Mouse (Mus musculus): Measurements from ENCODE around the gene Sytl3. TPM values are rescaled to one million over a fixed set of nuclear protein-coding genes. Genes with fewer than 3 reads are reported as not detected.

Gene Sytl3
- polyA plus RNA-seq, 1 experiment from 2014 or later, result 0.47 TPM

GRCm38 (mm10) chr17:6744871-6745270, 86.0 kb downstream of the Sytl3 start:
- H3K36me3 ChIP-seq (ENCODE audit: control insufficient read depth, insufficient read depth, low read length), result peaks cover 30% of the 10 kb centered on the region
- H3K4me1 ChIP-seq (replicated peaks; ENCODE audit: control insufficient read depth, insufficient read depth, low read length), result peaks cover 20% of the 10 kb centered on the region
- no peaks in the 10 kb centered on the region for H3K9me3 ChIP-seq (ENCODE audit: control insufficient read depth, low read length)
- H3K27ac ChIP-seq (ENCODE audit: low read depth), result no peak overlapping the region
- no peaks in the 10 kb centered on the region for H3K27me3 ChIP-seq (replicated peaks; ENCODE audit: control insufficient read depth, insufficient read depth, low read length)
- H3K9ac ChIP-seq (ENCODE audit: low read length), result no peak overlapping the region
- no peak overlapping the region for H3K4me2 ChIP-seq (ENCODE audit: low read length)
- H3K4me3 ChIP-seq (ENCODE audit: low read depth, low read length), result no peak overlapping the region
- ATAC-seq (replicated peaks; ENCODE audit: low FRiP score, low TSS enrichment, low read depth), result no peak
- DNase-seq (ENCODE audit: low spot score), result no peak
- WGBS, result 92% methylated on average over 14 of the region's 14 CpGs

DNA sequence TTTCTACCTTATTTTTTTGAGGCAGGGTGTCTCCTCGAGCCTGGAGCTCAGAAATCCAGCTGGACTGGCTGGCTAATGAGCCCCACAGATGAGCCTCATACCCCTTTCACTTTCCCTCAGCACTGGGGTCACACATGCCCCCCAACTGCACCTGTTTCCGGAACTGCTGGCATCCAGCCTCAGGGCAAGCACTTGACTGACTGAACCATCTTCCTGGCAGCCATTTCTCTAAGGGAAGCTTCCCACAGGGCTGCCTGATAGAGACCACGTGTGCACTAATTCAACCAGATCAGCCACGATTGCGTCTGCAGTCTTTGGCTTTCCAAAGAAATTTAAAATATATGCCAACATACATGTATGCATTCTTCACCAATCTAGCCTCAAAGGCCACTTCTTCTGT, 86.6 kb downstream of the Sytl3 start:
- no peak for DNase-seq (ENCODE audit: low spot score)
- no peak for ATAC-seq (replicated peaks; ENCODE audit: low FRiP score, low TSS enrichment, low read depth)
- peaks cover 20% of the 10 kb centered on the region for H3K4me1 ChIP-seq (replicated peaks; ENCODE audit: control insufficient read depth, insufficient read depth, low read length)
- peaks cover 25% of the 10 kb centered on the region for H3K36me3 ChIP-seq (ENCODE audit: control insufficient read depth, insufficient read depth, low read length)
- no peak overlapping the region for H3K27ac ChIP-seq (ENCODE audit: low read depth)
- WGBS, result 88% methylated on average over 5 of the region's 5 CpGs
- no peak overlapping the region for H3K9ac ChIP-seq (ENCODE audit: low read length)
- H3K9me3 ChIP-seq (ENCODE audit: control insufficient read depth, low read length), result no peaks in the 10 kb centered on the region
- H3K27me3 ChIP-seq (replicated peaks; ENCODE audit: control insufficient read depth, insufficient read depth, low read length), result no peaks in the 10 kb centered on the region
- H3K4me3 ChIP-seq (ENCODE audit: low read depth, low read length), result no peak overlapping the region
- H3K4me2 ChIP-seq (ENCODE audit: low read length), result no peak overlapping the region

DNA sequence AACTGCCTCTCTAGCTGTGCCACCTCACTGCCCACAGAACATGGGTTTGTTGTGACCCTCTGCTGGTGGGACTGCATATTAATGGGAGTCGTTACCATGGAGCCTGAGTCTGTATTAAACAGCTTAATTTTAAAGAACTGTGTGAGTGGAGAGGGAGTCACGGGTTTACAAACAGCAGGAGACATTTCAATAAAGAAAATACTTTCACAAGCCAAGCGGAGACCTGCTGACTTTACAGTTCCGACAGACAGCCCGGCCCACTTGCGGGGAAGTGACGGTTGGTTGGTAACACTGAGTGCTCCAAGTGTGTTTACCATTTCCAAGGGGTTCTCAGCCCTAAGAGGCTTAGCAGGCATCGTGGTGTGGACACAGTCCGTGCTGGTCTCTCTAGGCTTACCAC, 87.1 kb downstream of the Sytl3 start:
- Histone ChIP-seq H3K27me3 (replicated peaks; ENCODE audit: control insufficient read depth, insufficient read depth, low read length) (no peaks in the 10 kb centered on the region), H3K4me2 (ENCODE audit: low read length) (no peak overlapping the region), H3K9me3 (ENCODE audit: control insufficient read depth, low read length) (no peaks in the 10 kb centered on the region), H3K4me3 (ENCODE audit: low read depth, low read length) (no peak overlapping the region), H3K36me3 (ENCODE audit: control insufficient read depth, insufficient read depth, low read length) (peaks cover 25% of the 10 kb centered on the region), H3K4me1 (replicated peaks; ENCODE audit: control insufficient read depth, insufficient read depth, low read length) (peaks cover 20% of the 10 kb centered on the region), H3K27ac (ENCODE audit: low read depth) (no peak overlapping the region), H3K9ac (ENCODE audit: low read length) (no peak overlapping the region)
- 76% methylated on average over 9 of the region's 9 CpGs for WGBS
- ATAC-seq (replicated peaks; ENCODE audit: low FRiP score, low TSS enrichment, low read depth), result no peak
- DNase-seq (ENCODE audit: low spot score), result no peak

- Histone ChIP-seq H3K4me2 (ENCODE audit: low read length) (no peak overlapping the region), H3K4me1 (replicated peaks; ENCODE audit: control insufficient read depth, insufficient read depth, low read length) (peaks cover 16% of the 10 kb centered on the region), H3K4me3 (ENCODE audit: low read depth, low read length) (no peak overlapping the region), H3K36me3 (ENCODE audit: control insufficient read depth, insufficient read depth, low read length) (peaks cover 20% of the 10 kb centered on the region), H3K9me3 (ENCODE audit: control insufficient read depth, low read length) (no peaks in the 10 kb centered on the region), H3K27ac (ENCODE audit: low read depth) (no peak overlapping the region), H3K27me3 (replicated peaks; ENCODE audit: control insufficient read depth, insufficient read depth, low read length) (no peaks in the 10 kb centered on the region), H3K9ac (ENCODE audit: low read length) (no peak overlapping the region)
- no peak for ATAC-seq (replicated peaks; ENCODE audit: low FRiP score, low TSS enrichment, low read depth)
- 74% methylated on average over 9 of the region's 9 CpGs for WGBS
- DNase-seq (ENCODE audit: low spot score), result no peak
These were observed 87.7 kb downstream of the Sytl3 start for GRCm38 (mm10) chr17:6746452-6747231.

DNA sequence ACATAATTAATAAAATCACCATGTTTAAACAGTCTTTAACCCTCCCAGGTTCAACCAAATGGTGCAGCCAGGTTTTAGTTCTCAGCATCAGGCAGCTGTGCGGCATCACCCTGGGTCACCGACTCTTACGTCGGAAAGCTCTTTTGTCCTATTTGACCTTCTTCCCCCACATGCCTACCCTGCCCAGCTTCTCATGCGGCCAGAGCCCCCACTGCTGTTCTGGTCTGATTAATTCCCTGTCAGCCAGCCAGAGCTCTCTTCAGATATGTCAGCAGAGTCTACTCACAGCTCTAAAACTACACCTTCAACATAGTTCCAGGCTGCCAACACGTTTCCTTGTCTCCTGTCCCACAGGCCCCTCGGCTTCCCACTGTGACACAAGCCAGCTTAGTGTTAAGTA, 88.6 kb downstream of the Sytl3 start:
- no peak overlapping the region for H3K4me3 ChIP-seq (ENCODE audit: low read depth, low read length)
- ATAC-seq (replicated peaks; ENCODE audit: low FRiP score, low TSS enrichment, low read depth) (no peak), DNase-seq (ENCODE audit: low spot score) (no peak)
- H3K4me1 ChIP-seq (replicated peaks; ENCODE audit: control insufficient read depth, insufficient read depth, low read length), result peaks cover 9% of the 10 kb centered on the region
- H3K27me3 ChIP-seq (replicated peaks; ENCODE audit: control insufficient read depth, insufficient read depth, low read length), result no peaks in the 10 kb centered on the region
- no peak overlapping the region for H3K9ac ChIP-seq (ENCODE audit: low read length)
- peaks cover 20% of the 10 kb centered on the region; the same call in 1 of the 2 replicates for H3K36me3 ChIP-seq (ENCODE audit: control insufficient read depth, insufficient read depth, low read length)
- H3K27ac ChIP-seq (ENCODE audit: low read depth), result no peak overlapping the region
- H3K9me3 ChIP-seq (ENCODE audit: control insufficient read depth, low read length), result no peaks in the 10 kb centered on the region
- no peak overlapping the region for H3K4me2 ChIP-seq (ENCODE audit: low read length)
- 51% methylated on average over 7 of the region's 7 CpGs for WGBS

GRCm38 (mm10) chr17:6748779-6749464, 90.0 kb downstream of the Sytl3 start:
- 86% methylated on average over 17 of the region's 17 CpGs for WGBS
- Histone ChIP-seq H3K9me3 (ENCODE audit: control insufficient read depth, low read length) (no peaks in the 10 kb centered on the region), H3K27me3 (replicated peaks; ENCODE audit: control insufficient read depth, insufficient read depth, low read length) (no peaks in the 10 kb centered on the region), H3K27ac (ENCODE audit: low read depth) (no peak overlapping the region), H3K36me3 (ENCODE audit: control insufficient read depth, insufficient read depth, low read length) (peaks cover 26% of the 10 kb centered on the region), H3K4me2 (ENCODE audit: low read length) (no peak overlapping the region), H3K9ac (ENCODE audit: low read length) (no peak overlapping the region), H3K4me3 (ENCODE audit: low read depth, low read length) (no peak overlapping the region), H3K4me1 (replicated peaks; ENCODE audit: control insufficient read depth, insufficient read depth, low read length) (no peaks in the 10 kb centered on the region; the same call in 1 of the 2 replicates)
- ATAC-seq (replicated peaks; ENCODE audit: low FRiP score, low TSS enrichment, low read depth) (no peak), DNase-seq (ENCODE audit: low spot score) (no peak)

GRCm38 (mm10) chr17:6751221-6751859, 92.4 kb downstream of the Sytl3 start:
- H3K36me3 ChIP-seq (ENCODE audit: control insufficient read depth, insufficient read depth, low read length), result peaks cover 19% of the 10 kb centered on the region
- no peaks in the 10 kb centered on the region; the same call in 1 of the 2 replicates for H3K4me1 ChIP-seq (replicated peaks; ENCODE audit: control insufficient read depth, insufficient read depth, low read length)
- 72% methylated on average over 11 of the region's 11 CpGs for WGBS
- ATAC-seq (replicated peaks; ENCODE audit: low FRiP score, low TSS enrichment, low read depth) (no peak), DNase-seq (ENCODE audit: low spot score) (no peak)
- no peak overlapping the region for H3K27ac ChIP-seq (ENCODE audit: low read depth)
- no peak overlapping the region for H3K4me2 ChIP-seq (ENCODE audit: low read length)
- H3K9ac ChIP-seq (ENCODE audit: low read length), result no peak overlapping the region
- H3K4me3 ChIP-seq (ENCODE audit: low read depth, low read length), result no peak overlapping the region
- H3K9me3 ChIP-seq (ENCODE audit: control insufficient read depth, low read length), result no peaks in the 10 kb centered on the region
- no peaks in the 10 kb centered on the region for H3K27me3 ChIP-seq (replicated peaks; ENCODE audit: control insufficient read depth, insufficient read depth, low read length)

DNA sequence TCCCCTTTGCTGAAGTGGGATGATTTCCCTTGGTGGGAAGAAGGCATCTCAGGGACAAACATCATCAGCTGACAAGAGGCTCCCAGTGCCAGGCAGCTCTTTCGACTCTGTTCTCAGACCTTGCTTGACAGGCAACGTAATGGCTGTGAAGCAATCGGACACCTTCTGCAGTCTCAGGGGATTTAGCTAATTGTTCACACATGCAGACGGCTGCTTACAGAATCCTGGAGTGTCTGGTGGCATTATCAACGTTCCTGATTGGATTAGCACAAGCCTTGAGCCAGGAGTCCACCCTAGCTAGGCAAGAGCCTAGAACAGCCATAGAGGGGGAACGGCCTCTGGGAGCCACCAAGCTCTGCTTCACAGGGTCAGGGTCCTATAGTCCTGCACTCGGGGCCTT, 93.5 kb downstream of the Sytl3 start:
- Histone ChIP-seq H3K27ac (ENCODE audit: low read depth) (no peak overlapping the region), H3K4me1 (replicated peaks; ENCODE audit: control insufficient read depth, insufficient read depth, low read length) (no peaks in the 10 kb centered on the region; the same call in 1 of the 2 replicates), H3K4me2 (ENCODE audit: low read length) (no peak overlapping the region), H3K9me3 (ENCODE audit: control insufficient read depth, low read length) (no peaks in the 10 kb centered on the region), H3K9ac (ENCODE audit: low read length) (no peak overlapping the region), H3K36me3 (ENCODE audit: control insufficient read depth, insufficient read depth, low read length) (peaks cover 15% of the 10 kb centered on the region), H3K4me3 (ENCODE audit: low read depth, low read length) (no peak overlapping the region), H3K27me3 (replicated peaks; ENCODE audit: control insufficient read depth, insufficient read depth, low read length) (no peaks in the 10 kb centered on the region)
- no peak for DNase-seq (ENCODE audit: low spot score)
- ATAC-seq (replicated peaks; ENCODE audit: low FRiP score, low TSS enrichment, low read depth), result no peak
- WGBS, result 73% methylated on average over 7 of the region's 7 CpGs
